Mouse (Mus musculus) megakaryocyte, adult 5-6 weeks (primary cell): Measurements from ENCODE around the gene Cnfn. TPM values are rescaled to one million over a fixed set of nuclear protein-coding genes. Genes with fewer than 3 reads are reported as not detected.
"Not testable (repeated sequence)": the region's sequence is repeated elsewhere in the genome, so short reads cannot be mapped to it uniquely, and the experiment has no call there.

ENCODE experiments used
- ATAC-seq: 2 replicates; pipeline ENCODE4 v1.8.0; 2016; ENCODE audit warnings: mild to moderate bottlenecking, inconsistent platforms; ENCODE audit not compliant: poor library complexity, severe bottlenecking
- total RNA-seq, 2 experiments: library from RNA; stranded (forward) in 1 of 2; stranded (reverse) in 1 of 2; fragments of 153-499, 151-499 nt in 1 of 2; fragments of 221-1000, 200-1000 nt in 1 of 2; gene quantifications; 2 replicates each; pipeline versions ENCODE4 v1.2.3 to v1.2.4; 2015 to 2017

The Cnfn gene
- total RNA-seq, 2 experiments from 2014 or later: not detected

DNA sequence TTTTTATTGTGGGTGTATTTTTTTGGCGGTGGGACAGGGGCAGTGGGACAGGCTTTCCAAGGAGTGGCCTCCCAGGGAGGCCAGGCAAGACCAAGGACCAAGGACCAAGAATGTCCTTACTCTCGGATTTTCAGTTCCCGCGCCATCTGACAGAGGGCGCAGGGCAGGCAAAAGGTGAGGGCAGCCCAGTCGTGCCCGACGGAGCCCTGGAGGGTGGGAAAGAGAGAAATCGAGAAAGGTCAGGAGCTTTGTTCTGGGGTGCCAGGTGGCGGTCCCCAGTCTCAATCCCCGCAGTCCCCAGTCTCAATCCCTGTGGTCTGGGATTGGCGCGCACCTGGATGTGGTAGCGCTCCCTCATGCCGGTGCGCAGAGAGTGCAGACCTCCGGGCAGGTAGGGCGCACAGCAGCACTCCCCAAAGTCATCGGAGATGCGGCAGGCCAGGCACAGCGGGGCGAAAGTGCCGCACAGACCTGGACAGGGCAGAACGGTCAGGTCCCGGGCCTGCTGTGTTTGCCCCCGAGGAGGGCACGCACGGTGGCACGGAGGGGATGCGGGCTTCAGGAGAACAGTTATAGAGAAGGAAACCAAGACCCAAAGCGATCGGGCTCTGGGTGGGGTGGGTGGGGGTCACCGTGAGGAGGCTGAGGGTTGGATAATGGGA, 1.8 kb downstream of the Cnfn start:
- no peak for ATAC-seq

DNA sequence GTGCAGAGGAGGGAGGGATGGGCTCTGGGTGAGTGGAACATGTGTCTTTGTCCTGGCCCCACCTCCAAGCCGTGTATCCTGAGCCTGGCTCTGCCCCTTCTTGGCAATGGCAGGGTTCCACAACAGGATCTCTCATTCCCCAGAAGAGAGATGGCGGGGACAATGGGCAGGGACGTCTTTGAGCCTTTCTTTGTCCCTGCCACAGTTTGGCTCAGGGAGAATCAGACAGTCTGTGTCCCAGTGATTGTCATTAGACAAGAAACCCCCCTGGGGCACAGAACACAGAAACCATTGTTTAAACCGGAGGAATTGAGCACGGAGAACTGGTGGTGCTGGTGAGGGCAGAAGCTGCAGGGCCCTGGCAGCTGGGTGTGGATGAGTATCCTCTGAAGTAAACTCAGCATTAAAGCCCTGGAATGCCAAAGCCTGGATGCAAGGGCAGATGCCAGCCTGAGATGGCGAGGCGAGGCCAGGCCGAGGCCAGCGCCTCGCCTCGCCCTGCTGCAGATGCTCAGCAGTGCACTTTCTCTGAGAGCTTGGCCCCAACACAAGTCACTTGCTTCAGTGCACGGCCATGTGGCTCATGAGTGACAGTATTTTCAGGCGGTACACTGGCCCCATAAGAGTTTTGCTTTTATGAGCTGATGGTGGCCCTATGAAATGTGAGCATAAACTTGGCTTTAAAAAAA, 3.4 kb downstream of the Cnfn start:
- ATAC-seq: no peak

DNA sequence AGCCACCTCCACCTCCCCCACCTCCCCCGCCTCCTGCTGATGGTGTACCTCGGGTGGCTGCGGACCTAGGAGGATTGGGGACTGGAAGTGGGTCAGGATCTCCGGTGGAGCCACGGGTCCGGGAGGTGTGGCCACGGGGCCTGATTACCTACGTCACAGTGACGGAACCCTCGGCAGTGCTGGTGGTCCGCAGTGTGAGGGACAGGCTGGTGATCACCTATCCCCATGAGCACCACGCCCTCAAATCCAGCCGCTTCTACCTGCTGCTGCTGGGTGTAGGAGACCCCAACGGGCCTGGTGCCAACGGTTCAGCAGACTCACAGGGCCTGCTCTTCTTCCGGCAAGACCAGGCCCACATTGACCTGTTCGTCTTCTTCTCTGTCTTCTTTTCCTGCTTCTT, 5.9 kb downstream of the Cnfn start:
- ATAC-seq: no peak

DNA sequence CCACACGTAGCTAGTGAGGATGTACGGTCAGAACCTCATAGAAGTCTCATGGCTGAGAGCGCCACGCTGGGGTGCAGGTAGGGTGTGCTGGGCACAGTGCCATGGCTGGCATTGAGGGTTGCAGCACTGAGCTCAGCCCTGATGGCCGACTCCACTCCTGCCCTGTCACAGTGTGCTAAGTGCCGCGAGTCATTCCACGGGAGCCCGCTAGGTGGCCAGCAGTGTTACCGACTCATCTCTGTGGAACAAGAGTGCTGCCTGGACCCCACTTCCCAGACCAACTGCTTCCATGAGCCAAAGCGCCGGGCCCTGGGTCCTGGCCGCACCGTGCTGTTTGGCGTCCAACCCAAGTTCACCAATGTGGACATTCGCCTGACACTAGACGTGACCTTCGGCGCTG, 6.4 kb downstream of the Cnfn start:
- ATAC-seq: no peak

DNA sequence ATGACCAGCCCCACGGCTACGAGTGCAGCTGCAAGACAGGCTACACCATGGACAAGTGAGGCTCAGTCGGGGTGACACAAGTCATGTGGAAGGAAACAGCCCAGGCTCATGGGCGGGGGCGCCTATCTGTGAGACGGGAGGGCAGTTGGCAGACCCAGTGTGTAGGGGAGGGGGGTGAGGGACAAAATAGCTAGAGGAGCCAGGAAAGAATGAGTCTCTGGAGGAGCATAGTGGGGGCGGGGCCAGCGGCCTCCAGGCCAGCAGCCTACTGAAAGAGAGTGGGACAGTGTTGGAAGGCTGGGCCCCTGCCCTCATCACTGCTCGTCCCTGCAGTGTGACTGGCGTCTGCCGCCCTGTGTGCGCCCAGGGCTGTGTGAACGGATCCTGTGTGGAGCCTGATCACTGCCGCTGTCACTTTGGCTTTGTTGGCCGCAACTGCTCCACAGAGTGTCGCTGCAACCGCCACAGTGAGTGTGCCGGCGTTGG, 10.8 kb downstream of the Cnfn start:
- ATAC-seq: no peak

DNA sequence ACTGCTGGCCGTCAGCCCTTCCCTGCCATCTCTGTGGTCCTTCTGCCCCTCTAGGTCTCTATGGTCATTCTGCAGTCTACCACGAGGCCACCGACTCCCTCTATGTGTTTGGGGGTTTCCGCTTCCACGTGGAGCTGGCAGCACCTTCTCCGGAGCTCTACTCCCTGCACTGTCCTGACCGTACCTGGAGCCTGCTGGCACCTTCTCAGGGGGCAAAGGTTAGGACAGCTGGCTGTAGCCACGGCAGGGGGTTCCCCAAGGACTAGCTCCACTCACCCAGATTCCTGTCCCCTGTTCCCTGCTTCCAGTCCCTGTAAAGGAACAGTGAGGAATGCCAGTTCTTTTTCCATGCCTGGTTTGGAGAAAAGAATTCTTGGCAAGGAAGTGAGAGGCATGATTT, 20.7 kb downstream of the Cnfn start:
- no peak for ATAC-seq

DNA sequence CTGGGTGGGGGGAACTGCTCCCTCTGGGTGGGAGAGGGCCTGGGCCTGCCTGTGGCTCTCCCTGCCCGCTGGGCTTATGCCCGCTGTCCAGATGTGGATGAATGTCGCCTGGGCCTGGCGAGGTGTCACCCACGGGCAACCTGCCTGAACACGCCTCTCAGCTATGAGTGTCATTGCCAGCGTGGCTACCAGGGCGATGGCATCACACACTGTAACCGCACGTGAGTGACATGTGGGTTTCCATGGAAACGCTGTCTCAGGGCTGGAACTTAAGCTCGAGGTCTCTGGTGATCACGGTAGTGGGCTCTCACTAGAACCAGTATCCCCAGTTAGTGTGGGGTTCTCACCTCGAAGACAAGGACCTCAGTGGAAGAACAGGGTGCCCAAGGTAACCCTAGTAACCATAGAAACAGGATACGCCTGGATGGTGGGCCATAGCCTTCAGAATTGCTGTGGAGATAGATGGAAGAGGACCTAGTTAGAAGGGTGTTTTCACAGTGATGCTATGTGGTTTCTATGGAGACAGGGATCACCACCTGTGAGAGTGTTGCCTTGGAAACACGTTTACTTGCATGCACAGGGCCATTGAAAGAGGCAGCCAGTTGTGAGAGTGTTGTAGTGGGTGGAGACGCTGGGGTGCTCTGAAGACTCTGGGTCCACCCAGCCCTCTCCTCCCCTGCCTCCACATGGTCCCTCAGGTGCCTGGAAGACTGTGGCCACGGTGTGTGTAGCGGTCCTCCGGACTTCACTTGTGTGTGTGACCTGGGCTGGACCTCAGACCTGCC, 28.3 kb downstream of the Cnfn start:
- ATAC-seq: no peak

DNA sequence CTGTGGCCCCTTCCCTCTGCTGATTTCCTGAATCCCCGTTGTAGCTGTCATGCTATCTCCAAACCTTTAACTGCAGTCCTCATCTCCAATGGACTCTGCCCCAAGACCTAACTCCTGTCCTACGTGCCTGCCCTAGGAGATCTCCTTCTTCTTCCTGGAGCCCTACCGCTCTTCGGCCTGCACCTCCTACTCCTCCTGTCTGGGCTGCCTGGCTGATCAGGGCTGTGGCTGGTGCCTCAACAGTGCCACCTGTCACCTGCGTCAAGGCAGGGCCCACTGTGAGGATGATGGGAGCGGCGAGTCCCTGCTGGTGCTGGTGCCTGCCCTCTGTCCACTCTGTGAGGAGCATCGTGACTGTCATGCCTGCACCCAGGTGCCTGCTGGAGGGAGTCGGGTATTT, 30.2 kb downstream of the Cnfn start:
- no peak for ATAC-seq

DNA sequence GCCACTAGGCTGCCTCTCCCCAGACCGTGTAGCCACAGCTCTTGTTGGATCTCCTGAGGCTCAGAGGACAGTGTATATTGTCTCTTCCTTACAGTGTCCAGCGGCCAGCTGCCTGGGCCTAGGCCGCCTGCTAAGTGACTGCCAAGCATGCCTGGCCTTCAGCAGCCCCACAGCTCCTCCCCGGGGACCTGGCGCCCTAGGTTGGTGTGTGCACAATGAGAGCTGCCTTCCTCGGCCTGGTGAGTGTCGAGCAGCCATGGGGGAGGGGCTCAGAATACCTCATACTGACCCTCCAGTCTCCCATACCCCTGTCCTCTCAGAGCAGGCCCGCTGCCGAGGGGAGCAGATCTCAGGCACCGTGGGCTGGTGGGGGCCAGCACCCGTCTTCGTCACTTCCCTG, 35.1 kb downstream of the Cnfn start:
- no peak for ATAC-seq

DNA sequence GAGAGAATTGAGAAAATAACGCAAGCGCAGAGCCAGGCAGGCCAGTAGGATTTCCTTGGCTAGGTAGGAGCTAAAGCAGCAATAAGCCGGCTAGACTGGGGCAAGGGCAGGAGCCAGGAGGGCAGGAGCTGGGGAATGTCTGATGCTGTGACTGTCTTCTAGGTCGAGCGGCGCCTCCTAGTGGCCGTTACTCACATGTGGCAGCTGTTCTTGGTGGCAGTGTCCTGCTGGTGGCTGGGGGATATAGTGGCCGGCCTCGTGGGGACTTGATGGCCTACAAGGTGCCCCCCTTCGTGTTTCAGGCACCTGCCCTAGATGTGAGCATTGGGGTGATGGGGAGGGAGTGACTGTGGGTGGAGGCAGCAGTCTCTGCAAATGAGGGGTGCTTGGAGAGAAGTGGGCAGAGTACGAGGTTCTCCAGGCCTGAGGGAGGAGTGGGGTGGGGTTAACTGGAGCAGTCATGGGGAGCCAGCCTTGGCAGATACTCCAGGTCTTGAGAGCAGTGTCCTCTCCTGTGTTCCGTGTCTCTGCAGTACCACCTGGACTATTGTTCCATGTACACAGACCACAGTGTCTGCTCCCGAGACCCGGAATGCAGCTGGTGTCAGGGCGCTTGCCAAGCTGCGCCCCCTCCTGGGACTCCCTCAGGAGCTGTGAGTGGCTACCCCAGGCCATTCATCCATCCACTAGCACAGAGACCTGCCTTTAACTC, 35.8 kb downstream of the Cnfn start:
- ATAC-seq: peak; percentile 74

DNA sequence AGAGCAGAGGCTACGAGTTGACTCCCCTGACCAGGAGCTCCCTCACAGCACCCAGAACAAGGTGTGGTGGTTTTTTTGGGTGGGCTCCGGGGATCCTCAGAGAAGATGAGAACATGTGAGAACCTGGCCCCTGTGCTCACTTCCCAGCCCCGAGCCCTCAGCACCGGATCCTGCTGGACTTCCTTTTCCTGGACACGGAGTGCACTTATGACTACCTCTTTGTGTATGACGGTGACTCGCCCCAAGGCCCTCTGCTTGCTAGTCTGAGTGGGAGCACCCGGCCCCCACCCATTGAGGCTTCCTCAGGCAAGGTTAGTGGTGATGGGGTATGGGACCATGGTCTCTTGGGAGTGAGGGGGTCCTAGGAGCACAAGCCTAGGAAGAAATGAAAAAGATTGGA, 43.3 kb downstream of the Cnfn start:
- no peak for ATAC-seq

DNA sequence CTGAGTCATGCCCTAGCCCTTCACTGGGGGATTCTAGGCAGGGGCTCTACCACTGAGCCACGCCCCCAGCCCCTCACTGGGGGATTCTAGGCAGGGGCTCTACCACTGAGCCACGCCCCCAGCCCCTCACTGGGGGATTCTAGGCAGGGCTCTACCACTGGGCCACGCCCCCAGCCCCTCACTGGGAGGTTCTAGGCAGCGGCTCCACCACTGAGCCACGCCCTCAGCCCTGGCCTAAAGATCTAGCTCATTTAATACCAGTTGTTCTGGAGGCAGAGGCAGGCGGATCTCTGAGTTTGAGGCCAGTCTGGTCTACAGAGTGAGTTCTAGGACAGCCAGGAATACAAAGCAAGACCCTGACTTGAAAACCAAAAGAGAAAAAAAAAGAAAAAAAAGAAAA, 44.1 kb downstream of the Cnfn start:
- ATAC-seq: not testable (repeated sequence)

DNA sequence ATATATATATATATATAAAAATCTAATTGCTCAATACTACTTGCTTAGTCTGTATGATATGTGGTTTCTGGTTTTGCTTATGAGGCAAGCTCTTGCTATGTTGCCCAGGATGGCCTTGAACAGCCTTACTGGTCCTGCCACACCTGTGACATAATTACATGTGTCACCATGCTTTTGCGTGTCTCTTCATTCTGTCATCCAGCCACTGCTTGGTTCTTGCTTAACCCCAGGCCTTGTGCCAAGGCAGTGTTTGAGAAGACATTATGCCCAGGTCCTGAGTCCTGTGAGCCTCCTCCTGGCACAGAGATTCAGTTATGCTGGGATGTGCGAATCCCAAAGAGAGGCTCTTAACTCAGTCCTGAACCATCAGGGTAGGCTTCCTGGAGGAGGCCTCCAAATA, 46.3 kb downstream of the Cnfn start:
- ATAC-seq: no peak

DNA sequence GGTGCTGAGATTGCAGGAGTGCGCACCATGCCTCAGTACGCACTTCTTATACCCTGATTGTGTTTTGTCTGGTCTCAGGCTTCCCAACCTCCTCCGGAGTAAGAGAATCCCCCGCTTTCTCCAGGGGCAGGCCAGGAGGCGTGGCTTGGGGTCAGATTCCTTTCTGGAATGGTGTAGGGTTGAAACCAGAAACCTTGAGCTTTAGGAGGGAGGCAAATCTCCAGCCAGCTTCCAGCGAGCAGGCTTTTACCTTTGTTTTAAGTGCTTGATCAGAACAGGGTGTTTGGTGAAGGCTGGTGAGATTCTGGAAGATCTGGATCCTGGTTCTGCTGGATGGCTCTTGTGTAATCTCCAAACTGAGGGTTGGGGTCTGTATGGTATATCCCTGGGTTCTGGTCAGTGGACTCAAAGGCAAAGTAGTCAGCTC, 47.5 kb downstream of the Cnfn start:
- ATAC-seq: no peak

Other genes with a start within 250 kb of the Cnfn start
- 30.1 and 31.6 TPM in 2 replicates for gene Pou2f2, start 190.0 kb downstream of the Cnfn start, total RNA-seq (2015)
- gene Pou2f2, start 190.0 kb downstream of the Cnfn start, total RNA-seq (2017): 5.2 and 6.1 TPM in 2 replicates
- 14.5 and 19.7 TPM in 2 replicates for gene Dedd2, start 149.1 kb downstream of the Cnfn start, total RNA-seq (2015)
- 17.8 and 18.8 TPM in 2 replicates for gene Dedd2, start 149.1 kb downstream of the Cnfn start, total RNA-seq (2017)
- 7.2 and 7.6 TPM in 2 replicates for gene Zfp526, start 148.3 kb downstream of the Cnfn start, total RNA-seq (2015)
- 5.2 and 8.3 TPM in 2 replicates for gene Zfp526, start 148.3 kb downstream of the Cnfn start, total RNA-seq (2017)
- gene Gsk3a, start 131.9 kb downstream of the Cnfn start, total RNA-seq (2015): 90.1 and 90.2 TPM in 2 replicates
- gene Gsk3a, start 131.9 kb downstream of the Cnfn start, total RNA-seq (2017): 58.7 and 60.8 TPM in 2 replicates
- gene Erf, start 119.0 kb downstream of the Cnfn start, total RNA-seq (2015): 4.9 and 6.5 TPM in 2 replicates
- gene Erf, start 119.0 kb downstream of the Cnfn start, total RNA-seq (2017): 2.6 and 5.3 TPM in 2 replicates
- gene Cic, start 102.0 kb downstream of the Cnfn start, total RNA-seq (2015): 166 and 174 TPM in 2 replicates
- gene Cic, start 102.0 kb downstream of the Cnfn start, total RNA-seq (2017): 55.5 and 84.2 TPM in 2 replicates
- gene Pafah1b3, start 71.7 kb downstream of the Cnfn start, total RNA-seq (2015): 7.7 and 15.9 TPM in 2 replicates
- gene Pafah1b3, start 71.7 kb downstream of the Cnfn start, total RNA-seq (2017): 7.7 and 14.6 TPM in 2 replicates
- not detected in 2 replicates for gene Prr19, start 68.3 kb downstream of the Cnfn start, total RNA-seq (2015)
- gene Prr19, start 68.3 kb downstream of the Cnfn start, total RNA-seq (2017): not detected in 2 replicates
- gene Tmem145, start 63.6 kb downstream of the Cnfn start, total RNA-seq (2015): not detected in 2 replicates
- not detected in 2 replicates for gene Tmem145, start 63.6 kb downstream of the Cnfn start, total RNA-seq (2017)
- gene Megf8, start 52.6 kb downstream of the Cnfn start, total RNA-seq (2015): 1.0 and 1.1 TPM in 2 replicates
- 1.3 and 2.1 TPM in 2 replicates for gene Megf8, start 52.6 kb downstream of the Cnfn start, total RNA-seq (2017)
- 17.4 and 20.6 TPM in 2 replicates for gene Lipe, start 29.0 kb upstream of the Cnfn start, total RNA-seq (2015)
- 17.3 and 23.6 TPM in 2 replicates for gene Lipe, start 29.0 kb upstream of the Cnfn start, total RNA-seq (2017)
- not detected in 2 replicates for gene Cxcl17, start 43.2 kb upstream of the Cnfn start, total RNA-seq (2015)
- gene Cxcl17, start 43.2 kb upstream of the Cnfn start, total RNA-seq (2017): not detected in 2 replicates
- 309 and 334 TPM in 2 replicates for gene Ceacam1, start 107.9 kb upstream of the Cnfn start, total RNA-seq (2015)
- gene Ceacam1, start 107.9 kb upstream of the Cnfn start, total RNA-seq (2017): 89.9 and 122 TPM in 2 replicates
- gene Ceacam2, start 170.1 kb upstream of the Cnfn start, total RNA-seq (2015): 0.16 and 0.46 TPM in 2 replicates
- 0.04 TPM in 1 of 2 replicates, not detected in the other for gene Ceacam2, start 170.1 kb upstream of the Cnfn start, total RNA-seq (2017)
- gene Erich4, start 246.2 kb upstream of the Cnfn start, total RNA-seq (2015): not detected in 2 replicates
- gene Erich4, start 246.2 kb upstream of the Cnfn start, total RNA-seq (2017): not detected in 2 replicates
- gene Dmac2, start 249.7 kb upstream of the Cnfn start, total RNA-seq (2015): 18.7 and 19.8 TPM in 2 replicates
- 29.5 and 36.7 TPM in 2 replicates for gene Dmac2, start 249.7 kb upstream of the Cnfn start, total RNA-seq (2017)